Mouse (Mus musculus): ENCODE measurements at regions not wholly inside any gene's neighbourhood (a gene's known extent, or its start where the extent isn't known, plus 50 kb on each side); places are given as distances from the start of the nearest gene placed in this dataset.

DNA sequence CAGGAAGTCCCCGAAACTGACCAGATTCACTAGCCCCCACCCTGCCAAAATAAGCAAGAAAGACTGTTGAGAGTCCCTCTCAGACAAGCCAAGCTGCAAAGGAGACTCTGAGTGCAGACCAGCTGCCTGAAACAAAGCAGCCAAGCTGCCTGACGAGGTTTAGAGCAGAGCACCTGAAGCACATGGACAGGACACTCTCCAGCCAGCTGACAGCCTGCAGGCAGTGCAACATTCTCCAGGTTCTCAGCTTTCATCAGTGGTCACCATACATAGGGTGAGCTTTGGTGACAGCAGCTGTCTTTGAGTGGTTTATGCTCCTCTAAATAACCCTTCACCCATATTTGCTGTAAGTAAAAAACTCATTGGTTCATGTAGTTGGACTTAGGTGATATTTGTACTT is 350.5 kb downstream of the H2al1j start:
- Histone ChIP-seq H3K4me3 (no peak overlapping the region), H3K4me1 (no peaks in the 10 kb centered on the region), H3K27me3 (replicated peaks; ENCODE audit: low read depth, poor library complexity, severe bottlenecking) (peaks cover 76% of the 10 kb centered on the region), H3K36me3 (replicated peaks) (no peaks in the 10 kb centered on the region), H3K9me3 (no peaks in the 10 kb centered on the region), H3K27ac (replicated peaks) (no peak overlapping the region)
- 66% methylated on average over 2 of the region's 2 CpGs for WGBS
- no peak for DNase-seq (ENCODE audit: low spot score)

DNA sequence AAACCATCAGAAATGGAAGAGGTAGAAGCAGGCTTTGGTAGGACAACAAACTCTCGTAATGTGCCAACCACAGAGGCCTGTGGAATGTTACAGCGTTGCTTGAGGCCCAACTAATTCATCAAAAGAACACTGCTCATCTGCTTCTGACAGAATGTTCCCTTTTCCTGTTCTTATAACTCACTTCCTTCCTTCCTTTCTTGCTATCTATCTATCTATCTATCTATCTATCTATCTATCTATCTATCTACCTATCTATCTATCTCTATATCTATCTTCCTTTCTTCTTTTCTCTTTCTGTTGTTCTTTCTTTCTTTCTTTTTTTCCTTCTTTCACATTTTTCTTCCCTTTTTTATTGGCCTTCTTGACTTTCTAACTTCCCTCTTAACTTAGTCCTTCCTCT is 353.7 kb downstream of the H2al1j start:
- Histone ChIP-seq H3K4me3 (no peak overlapping the region), H3K27me3 (replicated peaks; ENCODE audit: low read depth, poor library complexity, severe bottlenecking) (peaks cover 62% of the 10 kb centered on the region), H3K9me3 (no peaks in the 10 kb centered on the region), H3K4me1 (no peaks in the 10 kb centered on the region), H3K36me3 (replicated peaks) (no peaks in the 10 kb centered on the region), H3K27ac (replicated peaks) (no peak overlapping the region)
- no peak for DNase-seq (ENCODE audit: low spot score)
- WGBS: 74% methylated on average over 2 of the region's 2 CpGs

DNA sequence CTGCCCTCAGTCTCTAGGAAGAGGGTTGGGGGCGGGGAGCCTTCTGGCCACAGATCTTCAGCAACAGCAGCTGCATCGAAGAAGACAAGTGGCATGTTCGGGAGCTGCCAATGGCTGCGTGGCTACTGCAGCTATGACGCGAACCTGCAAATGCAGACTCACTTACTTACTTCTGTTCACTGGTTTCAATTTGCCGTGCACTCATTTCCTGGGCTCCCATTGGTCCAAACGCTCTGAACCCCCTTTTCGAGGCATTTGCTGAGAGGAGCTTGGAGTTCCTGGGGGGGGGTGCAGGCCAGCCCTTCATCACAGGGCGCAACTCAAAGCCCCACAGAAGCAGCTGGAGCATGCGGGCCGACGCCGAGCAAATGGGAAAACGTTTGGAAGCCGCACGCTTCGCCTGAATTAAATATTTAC is 362.4 kb downstream of the H2al1j start:
- WGBS: 64% methylated on average over 18 of the region's 18 CpGs
- Histone ChIP-seq H3K9me3 (no peaks in the 10 kb centered on the region), H3K27ac (replicated peaks) (no peak overlapping the region), H3K4me1 (peaks cover 4% of the 10 kb centered on the region; the same call in 1 of the 2 replicates), H3K4me3 (no peak overlapping the region), H3K36me3 (replicated peaks) (no peaks in the 10 kb centered on the region), H3K27me3 (replicated peaks; ENCODE audit: low read depth, poor library complexity, severe bottlenecking) (peaks cover 87% of the 10 kb centered on the region)
- DNase-seq (ENCODE audit: low spot score): no peak

DNA sequence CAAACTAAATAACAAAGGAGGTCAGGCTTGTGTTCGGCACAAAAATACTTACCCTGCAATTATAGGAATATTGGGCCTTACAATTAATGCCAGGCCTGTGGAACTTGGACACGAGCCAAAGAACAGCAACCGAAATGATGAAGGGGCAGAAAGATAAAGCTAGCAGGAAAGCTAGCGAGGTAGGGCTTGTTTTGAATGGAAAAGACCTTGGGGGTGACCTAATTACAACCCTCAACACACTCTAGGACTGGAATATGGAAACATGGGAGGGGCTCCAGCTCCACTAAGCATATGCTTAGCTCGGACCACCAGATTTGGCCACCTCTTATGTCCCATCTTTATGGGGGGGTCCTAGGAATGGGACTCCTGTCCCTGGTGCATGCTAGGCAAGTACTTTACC is 362.8 kb downstream of the H2al1j start:
- Histone ChIP-seq H3K36me3 (replicated peaks) (no peaks in the 10 kb centered on the region), H3K27me3 (replicated peaks; ENCODE audit: low read depth, poor library complexity, severe bottlenecking) (peaks cover 87% of the 10 kb centered on the region), H3K9me3 (no peaks in the 10 kb centered on the region), H3K4me3 (no peak overlapping the region), H3K4me1 (peaks cover 4% of the 10 kb centered on the region; the same call in 1 of the 2 replicates), H3K27ac (replicated peaks) (no peak overlapping the region)
- 66% methylated on average over 5 of the region's 5 CpGs for whole genome bisulfite sequencing
- no peak for DNase-seq (ENCODE audit: low spot score)

DNA sequence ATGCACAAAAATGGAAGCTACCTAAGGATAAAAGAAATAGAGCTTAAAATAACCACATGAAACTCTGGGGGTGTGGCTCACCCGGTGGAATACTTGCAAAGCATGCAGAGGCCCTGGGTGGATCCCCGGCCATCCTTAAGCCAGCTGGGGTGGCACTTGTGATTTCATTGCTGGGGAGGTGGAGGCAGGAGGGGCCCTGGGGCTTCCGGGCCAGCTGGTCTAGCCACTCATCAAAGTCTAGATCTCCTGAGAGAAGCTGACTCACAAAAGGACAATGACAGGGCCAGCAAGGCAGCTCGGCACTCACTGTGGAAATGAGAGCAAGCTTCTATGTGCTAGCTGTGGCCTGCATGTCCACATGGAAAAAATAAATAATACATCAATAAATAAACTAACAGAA is 363.4 kb downstream of the H2al1j start:
- H3K27ac ChIP-seq (replicated peaks): no peak overlapping the region
- no peaks in the 10 kb centered on the region for H3K36me3 ChIP-seq (replicated peaks)
- DNase-seq (ENCODE audit: low spot score): no peak
- peaks cover 87% of the 10 kb centered on the region for H3K27me3 ChIP-seq (replicated peaks; ENCODE audit: low read depth, poor library complexity, severe bottlenecking)
- H3K9me3 ChIP-seq: no peaks in the 10 kb centered on the region
- 86% methylated on average over 4 of the region's 4 CpGs for WGBS
- H3K4me1 ChIP-seq: peaks cover 4% of the 10 kb centered on the region; the same call in 1 of the 2 replicates
- H3K4me3 ChIP-seq: no peak overlapping the region

DNA sequence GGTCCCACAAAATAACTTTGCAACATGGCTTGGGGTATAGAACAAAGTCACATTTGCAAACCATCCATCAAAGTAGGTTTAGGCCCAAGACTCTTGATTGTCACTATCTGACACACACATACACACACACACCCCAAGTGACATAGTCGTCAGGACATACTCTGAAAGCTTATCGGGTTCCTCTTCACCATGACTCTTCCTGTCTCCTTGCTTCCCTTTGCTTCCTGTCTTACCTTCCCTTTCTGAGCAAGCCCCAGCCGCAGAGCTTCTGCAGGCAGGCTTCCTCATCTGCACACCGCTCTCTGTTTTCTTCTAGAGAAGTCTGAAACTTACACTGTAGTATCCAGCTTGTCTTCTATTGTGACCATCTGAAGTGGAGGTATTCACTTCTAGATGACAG is 368.9 kb downstream of the H2al1j start:
- DNase-seq (ENCODE audit: low spot score): no peak
- Histone ChIP-seq H3K27ac (replicated peaks) (no peak overlapping the region), H3K4me1 (no peaks in the 10 kb centered on the region; the same call in 1 of the 2 replicates), H3K27me3 (replicated peaks; ENCODE audit: low read depth, poor library complexity, severe bottlenecking) (peaks cover 85% of the 10 kb centered on the region), H3K36me3 (replicated peaks) (no peaks in the 10 kb centered on the region), H3K4me3 (no peak overlapping the region), H3K9me3 (no peaks in the 10 kb centered on the region)
- 81% methylated on average over 4 of the region's 4 CpGs for WGBS

DNA sequence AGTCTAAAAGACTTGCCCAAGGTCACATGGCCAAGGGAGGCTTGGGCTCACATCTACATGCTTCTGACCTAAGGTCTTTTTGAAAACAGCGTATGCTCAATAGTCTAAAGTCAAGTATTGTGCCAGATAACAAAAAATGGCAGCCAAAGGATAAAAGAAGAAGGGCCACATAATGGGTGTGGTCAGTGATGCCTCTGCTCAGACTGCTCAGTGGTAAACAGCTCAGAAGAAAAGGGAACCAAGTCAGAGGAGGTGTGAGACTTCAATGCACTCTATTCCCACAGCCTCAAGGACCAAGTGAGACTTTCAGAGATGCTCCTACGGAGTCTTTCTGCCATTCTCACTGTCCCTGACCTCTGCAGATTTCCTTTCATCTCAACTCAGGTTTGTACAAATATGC is 373.5 kb downstream of the H2al1j start:
- no peak overlapping the region for H3K27ac ChIP-seq (replicated peaks)
- H3K4me1 ChIP-seq: no peaks in the 10 kb centered on the region
- no peaks in the 10 kb centered on the region for H3K36me3 ChIP-seq (replicated peaks)
- peaks cover 84% of the 10 kb centered on the region for H3K27me3 ChIP-seq (replicated peaks; ENCODE audit: low read depth, poor library complexity, severe bottlenecking)
- DNase-seq (ENCODE audit: low spot score): no peak
- H3K4me3 ChIP-seq: no peak overlapping the region
- H3K9me3 ChIP-seq: no peaks in the 10 kb centered on the region
- WGBS: 91% methylated on average over 2 of the region's 2 CpGs

DNA sequence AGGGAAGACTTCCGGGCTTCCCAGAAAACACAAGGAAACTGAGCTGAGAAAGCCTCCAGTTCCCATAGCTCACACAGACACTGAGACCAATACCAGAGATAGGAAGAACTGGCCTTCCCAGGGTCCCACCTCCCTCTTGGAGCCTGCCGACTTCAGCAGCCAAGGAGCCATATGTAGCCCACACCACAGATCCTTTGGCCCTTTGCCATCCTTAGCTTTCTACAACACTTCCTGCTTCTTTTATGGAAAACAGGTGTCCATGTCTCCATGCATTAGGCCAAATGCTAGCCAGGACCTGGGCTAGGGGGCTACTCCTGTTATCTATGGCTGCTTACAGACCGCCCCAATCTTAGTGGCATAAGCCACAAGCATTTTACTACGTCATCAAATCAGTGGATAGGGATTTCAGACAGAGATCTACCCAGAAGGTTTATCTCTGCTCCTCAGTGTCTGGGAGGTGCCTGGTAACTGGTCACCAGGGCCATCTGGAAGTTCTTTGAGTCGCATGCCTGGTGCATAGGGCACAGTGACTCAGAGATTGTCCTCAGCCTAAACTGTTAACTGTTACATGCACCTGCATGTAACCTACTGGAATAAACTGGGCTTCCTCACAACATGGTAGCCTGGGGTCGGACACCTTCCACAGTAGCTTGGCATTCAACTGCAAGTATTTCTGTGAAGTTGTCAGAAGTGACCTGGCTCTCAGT is 378.4 kb downstream of the H2al1j start:
- H3K4me1 ChIP-seq: peaks cover 11% of the 10 kb centered on the region
- H3K27ac ChIP-seq (replicated peaks): no peak overlapping the region
- WGBS: 83% methylated on average over 6 of the region's 6 CpGs
- no peak overlapping the region for H3K4me3 ChIP-seq
- H3K36me3 ChIP-seq (replicated peaks): no peaks in the 10 kb centered on the region
- peak; percentile 13 for DNase-seq (ENCODE audit: low spot score)
- H3K9me3 ChIP-seq: no peaks in the 10 kb centered on the region
- H3K27me3 ChIP-seq (replicated peaks; ENCODE audit: low read depth, poor library complexity, severe bottlenecking): peaks cover 98% of the 10 kb centered on the region

DNA sequence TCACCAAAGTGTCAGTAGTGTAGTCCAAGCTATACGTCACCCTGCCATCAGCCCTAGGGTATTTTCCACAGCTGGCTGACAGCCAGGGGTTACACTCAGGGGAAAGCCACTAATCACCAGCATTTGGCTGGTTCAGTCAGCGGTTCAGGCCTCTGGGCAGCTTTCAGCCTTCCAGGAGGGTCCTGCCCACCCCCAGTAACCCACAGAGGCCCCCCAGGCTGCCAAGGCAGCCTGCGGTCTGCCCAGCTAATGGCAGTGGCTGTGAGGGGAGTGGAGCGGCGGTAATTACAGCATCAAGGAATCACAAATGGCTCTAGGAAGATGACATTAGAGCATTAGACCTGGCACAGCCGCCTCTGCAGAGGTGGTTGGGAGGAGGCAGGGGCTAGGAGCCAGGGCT is 379.7 kb downstream of the H2al1j start:
- no peak for DNase-seq (ENCODE audit: low spot score)
- Histone ChIP-seq H3K27me3 (replicated peaks; ENCODE audit: low read depth, poor library complexity, severe bottlenecking) (peaks cover 100% of the 10 kb centered on the region), H3K9me3 (no peaks in the 10 kb centered on the region), H3K4me1 (peaks cover 11% of the 10 kb centered on the region), H3K4me3 (no peak overlapping the region), H3K27ac (replicated peaks) (no peak overlapping the region), H3K36me3 (replicated peaks) (no peaks in the 10 kb centered on the region)
- 58% methylated on average over 6 of the region's 6 CpGs for WGBS

DNA sequence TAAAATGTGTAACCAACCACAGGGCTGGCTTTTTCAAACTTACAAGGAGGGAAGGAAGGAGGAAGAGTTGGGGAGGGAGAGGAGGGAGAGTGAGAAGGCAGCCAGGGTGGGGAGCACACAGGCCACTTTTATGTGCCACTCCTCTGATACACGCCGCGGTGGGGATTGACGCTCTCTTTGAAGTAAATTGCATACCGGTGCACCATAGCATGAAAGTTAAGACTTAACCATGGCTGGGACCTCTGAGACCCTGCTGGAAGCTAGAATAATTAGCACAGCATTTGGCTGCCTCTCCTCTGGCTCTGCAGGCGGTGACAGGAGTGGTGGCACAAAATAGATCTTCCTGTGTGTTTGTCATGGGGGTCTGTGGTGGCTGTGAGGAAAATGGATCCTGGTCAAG is 380.7 kb downstream of the H2al1j start:
- Histone ChIP-seq H3K36me3 (replicated peaks) (no peaks in the 10 kb centered on the region), H3K27ac (replicated peaks) (no peak overlapping the region), H3K4me3 (no peak overlapping the region), H3K9me3 (no peaks in the 10 kb centered on the region), H3K4me1 (peaks cover 11% of the 10 kb centered on the region), H3K27me3 (replicated peaks; ENCODE audit: low read depth, poor library complexity, severe bottlenecking) (peaks cover 99% of the 10 kb centered on the region)
- WGBS: 36% methylated on average over 6 of the region's 6 CpGs
- DNase-seq (ENCODE audit: low spot score): no peak

DNA sequence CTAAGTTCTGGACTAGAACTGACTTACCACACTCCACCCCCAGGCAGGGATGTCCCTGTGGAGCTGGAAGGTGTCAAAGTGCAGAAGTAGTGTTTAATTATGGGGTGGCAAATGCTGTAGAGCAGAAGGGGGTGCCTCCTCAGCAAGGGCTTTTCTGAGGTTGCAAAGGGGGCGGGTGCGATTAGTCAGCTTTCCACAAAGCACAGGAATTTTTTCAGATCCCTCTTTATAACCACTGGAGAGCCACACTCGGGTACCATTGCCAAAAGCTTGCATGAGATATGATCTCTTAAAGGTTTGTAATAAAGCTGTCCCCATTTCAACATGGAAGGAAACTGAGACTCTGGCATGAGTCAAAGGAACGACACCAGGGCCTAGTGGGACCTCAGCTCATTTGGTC is 381.7 kb downstream of the H2al1j start:
- no peak for DNase-seq (ENCODE audit: low spot score)
- Histone ChIP-seq H3K27ac (replicated peaks) (no peak overlapping the region), H3K4me1 (peaks cover 11% of the 10 kb centered on the region), H3K4me3 (no peak overlapping the region), H3K9me3 (no peaks in the 10 kb centered on the region), H3K36me3 (replicated peaks) (no peaks in the 10 kb centered on the region), H3K27me3 (replicated peaks; ENCODE audit: low read depth, poor library complexity, severe bottlenecking) (peaks cover 99% of the 10 kb centered on the region)
- 78% methylated on average over 4 of the region's 4 CpGs for WGBS

DNA sequence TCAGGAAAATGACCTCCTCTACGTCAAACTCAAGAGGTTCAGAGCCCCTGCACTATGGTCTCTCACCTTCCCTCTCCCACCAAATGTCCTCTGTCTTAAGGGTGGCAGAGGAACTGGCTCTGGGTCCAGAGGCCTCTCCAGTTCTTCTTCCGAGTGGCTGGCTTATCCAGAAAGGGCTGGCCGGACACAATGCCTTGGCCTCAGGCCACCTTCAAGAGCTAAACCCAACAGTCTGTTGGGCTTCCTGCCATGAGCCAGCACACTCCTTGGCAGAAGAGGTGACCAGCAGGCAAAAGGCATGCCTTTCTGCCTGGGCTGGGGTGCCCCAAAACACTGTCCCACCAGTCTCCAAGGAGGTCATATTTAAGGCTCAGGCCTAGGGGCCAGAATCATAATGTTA is 385.8 kb downstream of the H2al1j start:
- Histone ChIP-seq H3K4me3 (no peak overlapping the region), H3K36me3 (replicated peaks) (no peaks in the 10 kb centered on the region), H3K27me3 (replicated peaks; ENCODE audit: low read depth, poor library complexity, severe bottlenecking) (peaks cover 98% of the 10 kb centered on the region), H3K9me3 (no peaks in the 10 kb centered on the region), H3K27ac (replicated peaks) (no peak overlapping the region), H3K4me1 (0 out of 2 replicates have a peak, but pooled peaks cover 2% of the 10 kb centered on the region)
- DNase-seq (ENCODE audit: low spot score): no peak
- 92% methylated on average over 3 of the region's 3 CpGs for WGBS

DNA sequence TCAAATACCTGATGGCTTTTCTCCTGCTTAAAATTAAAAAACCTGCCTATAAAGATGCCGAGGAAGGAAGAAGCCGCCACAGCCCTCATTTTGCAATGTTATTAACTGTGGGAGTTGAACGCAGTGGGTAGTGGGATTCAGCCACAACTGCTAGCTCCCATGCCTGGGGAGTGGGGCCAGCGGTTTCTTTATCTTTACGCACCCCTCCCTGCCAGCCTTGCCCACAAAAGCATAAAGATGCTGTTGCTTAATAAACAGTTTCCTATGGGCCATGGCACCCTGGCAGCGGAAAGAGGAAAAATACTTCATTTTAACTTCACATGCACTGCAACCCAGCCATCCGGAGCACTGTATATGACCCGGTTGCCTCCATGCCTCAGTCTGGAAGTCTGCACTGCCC is 389.2 kb downstream of the H2al1j start:
- H3K9me3 ChIP-seq: no peaks in the 10 kb centered on the region
- no peaks in the 10 kb centered on the region for H3K4me1 ChIP-seq
- no peak overlapping the region for H3K4me3 ChIP-seq
- H3K27me3 ChIP-seq (replicated peaks; ENCODE audit: low read depth, poor library complexity, severe bottlenecking): peaks cover 91% of the 10 kb centered on the region
- no peaks in the 10 kb centered on the region for H3K36me3 ChIP-seq (replicated peaks)
- no peak overlapping the region for H3K27ac ChIP-seq (replicated peaks)
- WGBS: 76% methylated on average over 8 of the region's 8 CpGs
- DNase-seq (ENCODE audit: low spot score): no peak
